Mouse (Mus musculus) heart, adult 11 months (tissue): Measurements from ENCODE around the gene Tspan13.
A peak's percentile ranks its signal among the peaks of the same experiment; 100 is the strongest.

ENCODE experiments used
- DNase-seq: peaks from one replicate; pipeline ENCODE4 v3.0.0; 2022

The Tspan13 gene

DNA sequence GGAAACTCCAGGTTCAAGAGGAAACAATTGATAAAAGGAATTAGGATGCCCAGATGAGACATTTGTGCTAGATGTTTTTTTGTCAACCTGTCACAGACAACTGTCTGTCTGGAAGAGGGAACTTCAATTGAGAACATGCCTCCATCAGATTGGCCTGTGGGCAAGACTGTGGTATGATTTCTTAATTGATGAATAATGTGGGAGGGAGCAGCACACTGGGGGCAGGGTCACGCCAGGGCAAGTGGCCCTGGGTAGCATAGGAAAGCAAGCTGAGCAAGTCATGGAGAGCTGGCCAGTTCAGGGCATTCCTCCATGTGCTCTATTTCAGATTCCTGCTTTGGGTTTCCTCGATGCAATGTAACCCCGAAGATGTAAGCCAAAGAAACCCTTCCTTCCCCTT is 66.4 kb downstream of the Tspan13 start:
- DNase-seq, result no peak

DNA sequence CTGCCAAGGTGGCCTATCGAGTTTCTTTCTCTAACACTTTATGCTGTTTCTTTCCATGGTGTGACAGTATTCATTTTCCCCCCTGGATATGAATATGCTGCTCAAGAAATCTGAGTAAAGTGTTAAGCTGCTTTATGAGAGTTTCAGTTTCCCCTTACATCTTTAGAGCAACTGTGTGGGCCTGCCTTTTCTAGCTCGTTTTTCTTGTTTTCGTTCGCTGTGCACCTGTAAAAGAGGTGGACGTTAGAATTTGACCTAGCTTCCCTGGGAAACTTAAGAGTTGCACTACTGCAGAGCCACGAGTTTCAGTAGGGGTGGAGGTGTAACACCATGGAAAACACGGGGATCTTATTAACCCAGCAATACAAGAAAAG is 75.5 kb downstream of the Tspan13 start:
- DNase-seq, result no peak

DNA sequence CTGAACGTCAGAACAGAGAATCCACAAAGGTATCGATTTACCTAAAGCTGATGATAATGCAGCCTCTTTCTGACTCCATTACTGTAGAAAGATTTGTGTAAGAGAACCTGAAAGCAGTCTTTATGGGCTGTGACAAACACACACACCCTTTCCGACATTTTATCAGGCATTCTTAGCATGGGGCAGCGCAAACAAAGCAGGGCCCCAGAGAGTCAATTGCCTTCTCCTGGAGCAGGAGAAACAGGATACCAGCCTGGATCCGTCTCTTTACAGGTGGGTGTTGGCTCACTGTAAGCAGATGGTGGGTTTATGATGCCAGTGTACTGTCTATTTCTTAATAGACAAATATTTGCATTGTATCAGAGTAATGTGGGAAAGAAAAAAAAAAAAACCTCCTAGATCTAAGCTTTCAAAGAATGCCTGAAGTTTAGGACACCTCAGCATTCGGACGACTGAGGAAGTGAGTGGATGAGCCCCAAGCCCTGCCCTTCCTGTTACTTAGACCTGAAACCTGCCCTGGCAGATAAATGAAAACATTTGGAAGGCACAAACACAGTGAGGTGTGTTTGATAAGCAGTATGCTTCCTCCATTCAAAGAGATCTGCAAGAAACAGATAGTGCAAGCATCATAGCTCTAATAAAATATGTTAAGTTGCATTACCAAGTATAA is 76.1 kb downstream of the Tspan13 start:
- peak; percentile 54 for DNase-seq
